Mouse (Mus musculus) C2C12 (cell line): Measurements from ENCODE around the gene Slc47a2.

Experiments
- CEBPB ChIP-seq: IDR thresholded peaks from one replicate; pipeline ENCODE4 v1.6.1; 2011; ENCODE audit warnings: low read depth, mild to moderate bottlenecking, control low read depth, moderate library complexity
- CTCF ChIP-seq: IDR thresholded peaks from one replicate; pipeline ENCODE4 v1.5.1; 2011; ENCODE audit not compliant: control insufficient read depth, insufficient read depth, insufficient read length
- FOSL1 ChIP-seq: IDR thresholded peaks from one replicate; pipeline ENCODE4 v1.8.0; 2011; ENCODE audit warnings: mild to moderate bottlenecking, low read length; ENCODE audit not compliant: poor library complexity, insufficient read depth, severe bottlenecking
- MAX ChIP-seq: IDR thresholded peaks from one replicate; pipeline ENCODE4 v1.6.1; 2011; ENCODE audit warnings: mild to moderate bottlenecking, control low read depth
- MYOG ChIP-seq: IDR thresholded peaks from one replicate; pipeline ENCODE4 v1.6.1; 2011; ENCODE audit not compliant: control insufficient read depth, insufficient read length; ENCODE audit errors: extremely low read depth
- USF1 ChIP-seq: IDR thresholded peaks from one replicate; pipeline ENCODE4 v1.6.1; 2011; ENCODE audit warnings: low read depth, mild to moderate bottlenecking, control low read depth, moderate library complexity

- TF ChIP-seq CEBPB (no peak), CTCF (no peak), MYOG (no peak), USF1 (no peak), MAX (no peak), FOSL1 (no peak)
These were observed 68.7 kb downstream of the Slc47a2 start for GRCm38 (mm10) chr11:61273928-61274327.
